Mouse (Mus musculus) ES-Bruce4 (cell line): ENCODE measurements around the gene Auts2.

Source experiments
- CTCF ChIP-seq: IDR thresholded peaks from one replicate; pipeline ENCODE4 v1.8.1; 2011; ENCODE audit warnings: low read depth, low read length
- POLR2A ChIP-seq: IDR thresholded peaks from one replicate; pipeline ENCODE4 v1.8.1; 2011; ENCODE audit warnings: low read length; ENCODE audit not compliant: insufficient read depth

GRCm38 (mm10) chr5:131524900-131525465 lies 1018.2 kb downstream of the Auts2 start:
- TF ChIP-seq POLR2A = no peak
- no peak for TF ChIP-seq CTCF
